Mouse (Mus musculus): ENCODE data around the gene Supt3. TPM values are rescaled to one million over a fixed set of nuclear protein-coding genes. Genes with fewer than 3 reads are reported as not detected.

The Supt3 gene
- polyA plus RNA-seq, 1 experiment: not detected

- H3K4me3 ChIP-seq (ENCODE audit: insufficient read depth, low read depth, low read length): no peak overlapping the region
- H3K4me1 ChIP-seq (ENCODE audit: control insufficient read depth, insufficient read depth, low read length): no peaks in the 10 kb centered on the region
- H3K27ac ChIP-seq (ENCODE audit: insufficient read depth, low read depth, low read length): no peak overlapping the region
- 96% methylated on average over 3 of the region's 3 CpGs for whole genome bisulfite sequencing
- TF ChIP-seq POLR2A (IDR thresholded peaks at IDR 0.05; ENCODE audit: insufficient read depth, low read depth, low read length) (no peak), CTCF (IDR thresholded peaks at IDR 0.05; ENCODE audit: insufficient read depth, low read depth, low read length) (no peak)
Observed at GRCm38 (mm10) chr17:45046583-45046982, 269.6 kb downstream of the Supt3 start.

- WGBS: 92% methylated on average over 6 of the region's 6 CpGs
- Histone ChIP-seq H3K4me3 (ENCODE audit: insufficient read depth, low read depth, low read length) (no peak overlapping the region), H3K27ac (ENCODE audit: insufficient read depth, low read depth, low read length) (no peak overlapping the region), H3K4me1 (ENCODE audit: control insufficient read depth, insufficient read depth, low read length) (no peaks in the 10 kb centered on the region)
- TF ChIP-seq POLR2A (IDR thresholded peaks at IDR 0.05; ENCODE audit: insufficient read depth, low read depth, low read length) (no peak), CTCF (IDR thresholded peaks at IDR 0.05; ENCODE audit: insufficient read depth, low read depth, low read length) (no peak)
Observed at GRCm38 (mm10) chr17:45047236-45047635, 270.3 kb downstream of the Supt3 start.

GRCm38 (mm10) chr17:45051971-45052370 is 275.0 kb downstream of the Supt3 start:
- no peaks in the 10 kb centered on the region for H3K4me1 ChIP-seq (ENCODE audit: control insufficient read depth, insufficient read depth, low read length)
- WGBS: 88% methylated on average over 3 of the region's 3 CpGs
- H3K27ac ChIP-seq (ENCODE audit: insufficient read depth, low read depth, low read length): no peak overlapping the region
- H3K4me3 ChIP-seq (ENCODE audit: insufficient read depth, low read depth, low read length): no peak overlapping the region
- TF ChIP-seq POLR2A (IDR thresholded peaks at IDR 0.05; ENCODE audit: insufficient read depth, low read depth, low read length) (no peak), CTCF (IDR thresholded peaks at IDR 0.05; ENCODE audit: insufficient read depth, low read depth, low read length) (no peak)

- WGBS: 96% methylated on average over 3 of the region's 3 CpGs
- Histone ChIP-seq H3K4me1 (ENCODE audit: control insufficient read depth, insufficient read depth, low read length) (no peaks in the 10 kb centered on the region), H3K4me3 (ENCODE audit: insufficient read depth, low read depth, low read length) (no peak overlapping the region), H3K27ac (ENCODE audit: insufficient read depth, low read depth, low read length) (no peak overlapping the region)
- TF ChIP-seq CTCF (IDR thresholded peaks at IDR 0.05; ENCODE audit: insufficient read depth, low read depth, low read length) (no peak), POLR2A (IDR thresholded peaks at IDR 0.05; ENCODE audit: insufficient read depth, low read depth, low read length) (no peak)
Observed at GRCm38 (mm10) chr17:45053371-45053770, 276.4 kb downstream of the Supt3 start.

GRCm38 (mm10) chr17:45054526-45054925 is 277.6 kb downstream of the Supt3 start:
- 88% methylated on average over 4 of the region's 4 CpGs for WGBS
- Histone ChIP-seq H3K27ac (ENCODE audit: insufficient read depth, low read depth, low read length) (no peak overlapping the region), H3K4me3 (ENCODE audit: insufficient read depth, low read depth, low read length) (no peak overlapping the region), H3K4me1 (ENCODE audit: control insufficient read depth, insufficient read depth, low read length) (no peaks in the 10 kb centered on the region)
- TF ChIP-seq POLR2A (IDR thresholded peaks at IDR 0.05; ENCODE audit: insufficient read depth, low read depth, low read length) (no peak), CTCF (IDR thresholded peaks at IDR 0.05; ENCODE audit: insufficient read depth, low read depth, low read length) (no peak)

- no peaks in the 10 kb centered on the region for H3K4me1 ChIP-seq (ENCODE audit: control insufficient read depth, insufficient read depth, low read length)
Observed at GRCm38 (mm10) chr17:45056894-45057293, 279.9 kb downstream of the Supt3 start.

GRCm38 (mm10) chr17:45057780-45058179 is 280.8 kb downstream of the Supt3 start:
- Histone ChIP-seq H3K4me1 (ENCODE audit: control insufficient read depth, insufficient read depth, low read length) (no peaks in the 10 kb centered on the region), H3K4me3 (ENCODE audit: insufficient read depth, low read depth, low read length) (no peak overlapping the region), H3K27ac (ENCODE audit: insufficient read depth, low read depth, low read length) (no peak overlapping the region)
- 87% methylated on average over 6 of the region's 6 CpGs for WGBS
- TF ChIP-seq POLR2A (IDR thresholded peaks at IDR 0.05; ENCODE audit: insufficient read depth, low read depth, low read length): no peak
- TF ChIP-seq CTCF (IDR thresholded peaks at IDR 0.05; ENCODE audit: insufficient read depth, low read depth, low read length): no peak

More at GRCm38 (mm10) chr17:45056894-45057293, 279.9 kb downstream of the Supt3 start:
- 86% methylated on average over 2 of the region's 2 CpGs for WGBS
- H3K4me3 ChIP-seq (ENCODE audit: insufficient read depth, low read depth, low read length): no peak overlapping the region
- TF ChIP-seq CTCF (IDR thresholded peaks at IDR 0.05; ENCODE audit: insufficient read depth, low read depth, low read length): no peak
- TF ChIP-seq POLR2A (IDR thresholded peaks at IDR 0.05; ENCODE audit: insufficient read depth, low read depth, low read length): no peak
- no peak overlapping the region for H3K27ac ChIP-seq (ENCODE audit: insufficient read depth, low read depth, low read length)

- no peaks in the 10 kb centered on the region for H3K4me1 ChIP-seq (ENCODE audit: control insufficient read depth, insufficient read depth, low read length)
- TF ChIP-seq POLR2A (IDR thresholded peaks at IDR 0.05; ENCODE audit: insufficient read depth, low read depth, low read length): no peak
- WGBS: 71% methylated on average over 6 of the region's 6 CpGs
- H3K27ac ChIP-seq (ENCODE audit: insufficient read depth, low read depth, low read length): no peak overlapping the region
- no peak overlapping the region for H3K4me3 ChIP-seq (ENCODE audit: insufficient read depth, low read depth, low read length)
Observed at GRCm38 (mm10) chr17:45058566-45059363, 281.8 kb downstream of the Supt3 start.

GRCm38 (mm10) chr17:45063776-45064175 is 286.8 kb downstream of the Supt3 start:
- TF ChIP-seq CTCF (IDR thresholded peaks at IDR 0.05; ENCODE audit: insufficient read depth, low read depth, low read length): no peak
- no peak for TF ChIP-seq POLR2A (IDR thresholded peaks at IDR 0.05; ENCODE audit: insufficient read depth, low read depth, low read length)
- H3K4me1 ChIP-seq (ENCODE audit: control insufficient read depth, insufficient read depth, low read length): no peaks in the 10 kb centered on the region
- WGBS: 75% methylated on average over 5 of the region's 5 CpGs
- H3K4me3 ChIP-seq (ENCODE audit: insufficient read depth, low read depth, low read length): no peak overlapping the region
- no peak overlapping the region for H3K27ac ChIP-seq (ENCODE audit: insufficient read depth, low read depth, low read length)
